Mouse (Mus musculus) spleen, adult 2 months (tissue): Measurements from ENCODE around the gene 2610507B11Rik.

Source experiments
- CTCF ChIP-seq: fragments of 200-500 bp; IDR thresholded peaks from 2 replicates; pipeline ENCODE4 v1.5.1; 2011; ENCODE audit warnings: mild to moderate bottlenecking, inconsistent platforms; ENCODE audit not compliant: insufficient read depth, insufficient read length, insufficient replicate concordance; ENCODE audit errors: extremely low read depth
- POLR2A ChIP-seq: fragments of 200-500 bp; IDR thresholded peaks from 2 replicates; pipeline ENCODE4 v1.6.1; 2011; ENCODE audit warnings: low read depth, low read length, inconsistent platforms

DNA sequence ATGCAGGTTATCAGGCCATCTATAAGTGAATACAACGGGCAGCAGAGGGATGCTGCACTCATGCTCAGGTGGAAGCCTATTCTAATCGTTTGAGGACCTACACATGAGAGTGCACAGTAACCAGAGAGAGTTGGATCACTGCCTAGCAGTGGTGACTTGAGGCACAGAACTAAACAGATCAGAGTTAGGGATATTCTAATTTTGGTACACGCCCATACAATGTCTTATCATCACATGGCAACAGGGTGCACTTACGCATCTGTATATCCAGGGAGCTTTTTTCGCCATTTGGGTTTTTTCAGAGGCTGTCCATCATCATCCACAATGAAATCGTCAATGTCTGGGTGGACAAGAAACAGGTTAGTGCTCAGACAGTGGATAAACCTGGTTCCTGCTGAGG is 30.0 kb upstream of the 2610507B11Rik start:
- TF ChIP-seq CTCF (no peak), POLR2A (no peak)
